Mouse (Mus musculus): ENCODE data around the gene Dpysl5.

- TF ChIP-seq CTCF (IDR thresholded peaks at IDR 0.05; ENCODE audit: extremely low read depth, insufficient read depth, low read length), result no peak
- TF ChIP-seq POLR2A (IDR thresholded peaks at IDR 0.05; ENCODE audit: extremely low read depth, insufficient read depth, low read length), result no peak
These were observed 44.1 kb upstream of the Dpysl5 start for GRCm38 (mm10) chr5:30667215-30667614.
